Mouse (Mus musculus) CD4-positive, CD25-positive, alpha-beta regulatory T cell, adult 2 months (primary cell): ENCODE measurements around the gene Top3b.
A peak's percentile ranks its signal among the peaks of the same experiment; 100 is the strongest.
"Not testable (repeated sequence)": the region's sequence is repeated elsewhere in the genome, so short reads cannot be mapped to it uniquely, and the experiment has no call there.

ENCODE experiments used
- DNase-seq: peaks from one replicate; pipeline ENCODE4 v3.0.0-alpha.2; 2012; ENCODE audit warnings: low read depth, low spot score

The Top3b gene

GRCm38 (mm10) chr16:16870617-16871331 is at the start of gene Top3b, which contains the start of gene Vpreb1:
TSS of gene Top3b (plus strand) at chr16:16870736.
TSS of gene Vpreb1 (minus strand) at chr16:16870843.
- peak; percentile 96 for DNase-seq

GRCm38 (mm10) chr16:16825476-16825875 is 45.1 kb upstream of the Top3b start:
- DNase-seq: no peak

GRCm38 (mm10) chr16:16826223-16826622 is 44.3 kb upstream of the Top3b start:
- no peak for DNase-seq

- DNase-seq: peak; percentile 93
Observed at GRCm38 (mm10) chr16:16828757-16829615, 41.5 kb upstream of the Top3b start, which contains the start of gene Spag6l. TSS of gene Spag6l (minus strand) at chr16:16829456.

- DNase-seq: no peak
Observed at GRCm38 (mm10) chr16:16829671-16830070, 40.9 kb upstream of the Top3b start.

GRCm38 (mm10) chr16:16849196-16849595 is 21.3 kb upstream of the Top3b start:
- DNase-seq: peak; percentile 28

- no peak for DNase-seq
Observed at GRCm38 (mm10) chr16:16852411-16852810, 18.1 kb upstream of the Top3b start.

- DNase-seq: peak; percentile 84
Observed at GRCm38 (mm10) chr16:16854836-16855235, 15.7 kb upstream of the Top3b start.

GRCm38 (mm10) chr16:16855541-16855940 is 15.0 kb upstream of the Top3b start:
- no peak for DNase-seq

- not testable (repeated sequence) for DNase-seq
Observed at GRCm38 (mm10) chr16:16856054-16856453, 14.5 kb upstream of the Top3b start.

- no peak for DNase-seq
Observed at GRCm38 (mm10) chr16:16856731-16857476, 13.6 kb upstream of the Top3b start.

- DNase-seq: no peak
Observed at GRCm38 (mm10) chr16:16862288-16862687, 8.2 kb upstream of the Top3b start.

GRCm38 (mm10) chr16:16863978-16864377 is 6.6 kb upstream of the Top3b start, which contains the start of gene Igll1:
TSS of gene Igll1 (minus strand) at chr16:16863985.
- no peak for DNase-seq

GRCm38 (mm10) chr16:16865217-16865616 is 5.3 kb upstream of the Top3b start:
- DNase-seq: peak; percentile 12

GRCm38 (mm10) chr16:16865696-16866561 is 4.6 kb upstream of the Top3b start:
- DNase-seq: peak; percentile 50

- no peak for DNase-seq
Observed at GRCm38 (mm10) chr16:16870241-16870616, 307 bp upstream of the Top3b start.

- no peak for DNase-seq
Observed at GRCm38 (mm10) chr16:16879025-16879424, 8.5 kb downstream of the Top3b start.

- no peak for DNase-seq
Observed at GRCm38 (mm10) chr16:16888341-16888740, 17.8 kb downstream of the Top3b start.

- DNase-seq: no peak
Observed at GRCm38 (mm10) chr16:16892366-16892765, 21.8 kb downstream of the Top3b start.

- DNase-seq: no peak
Observed at GRCm38 (mm10) chr16:16896015-16896381, 25.5 kb downstream of the Top3b start.
